Comparison of ENCODE assay signal across 15 mouse cellular contexts in genomic region chr5:73112331-73112730, GRCm38 (mm10).
DNase-seq lines count a peak whose midpoint lies in the region.
"Had no signal": no experiment of that assay in that cellular context is flagged by ENCODE, and none has a peak within 500 bp of the region (broad histone marks: within the 10 kb centered on the region; RNA-seq: fewer than 3 reads in every experiment).

No protein-coding gene starts in this region.

- intact Hi-C loops in heart, postnatal 25 days (cut with DNase I): no loop called here

- peak; percentile 46 to 72 for DNase-seq in adrenal gland, adult (ENCODE audit: inconsistent age in 2 of 2, low spot score in 1 of 2)
- DNase-seq in adrenal gland, postnatal 25 days: no peak
- DNase-seq in heart, adult 11 months: peak; percentile 77
- no peak for DNase-seq in heart, postnatal 25 days (ENCODE audit: low spot score)
- peak; percentile 18 for DNase-seq in adrenal gland, adult 8-10 months
- peak; percentile 38 for DNase-seq in adrenal gland, postnatal 14 days
- no peak for DNase-seq in embryo, embryonic 10.5 days (ENCODE audit: low spot score)
- DNase-seq in urinary bladder, adult 18-20 months (ENCODE audit: low spot score in 2 of 2): no peak
- DNase-seq: B cell, adult 2 months; cerebellum, adult 11-12 months; cerebellum, adult 2 months; cerebellum, adult 9-10 months; cerebellum, postnatal 10 days; cerebellum, postnatal 25 days; embryo, embryonic 11 days had no signal

Comparison
In these comparisons a context has a peak if more than half of its experiments do, and no peak if none do; other contexts are left out.
1. DNase-seq: peak in adrenal gland, adult (2 of 2), heart, adult 11 months (single experiment), adrenal gland, adult 8-10 months (single experiment) and adrenal gland, postnatal 14 days (single experiment); none in adrenal gland, postnatal 25 days (single experiment), heart, postnatal 25 days (single experiment), embryo, embryonic 10.5 days (single experiment) and urinary bladder, adult 18-20 months (0 of 2).